Mouse (Mus musculus) erythroblast, embryonic 14.5 days (primary cell): ENCODE measurements around the gene Hand2.

ENCODE experiments used
- GATA1 ChIP-seq: IDR thresholded peaks from 2 replicates; pipeline ENCODE4 v1.6.1; 2012; ENCODE audit warnings: low read length, inconsistent platforms, mixed read lengths
- TAL1 ChIP-seq: IDR thresholded peaks from 3 replicates; pipeline ENCODE4 v1.6.1; 2012; ENCODE audit warnings: low read length, inconsistent platforms, mixed read lengths

DNA sequence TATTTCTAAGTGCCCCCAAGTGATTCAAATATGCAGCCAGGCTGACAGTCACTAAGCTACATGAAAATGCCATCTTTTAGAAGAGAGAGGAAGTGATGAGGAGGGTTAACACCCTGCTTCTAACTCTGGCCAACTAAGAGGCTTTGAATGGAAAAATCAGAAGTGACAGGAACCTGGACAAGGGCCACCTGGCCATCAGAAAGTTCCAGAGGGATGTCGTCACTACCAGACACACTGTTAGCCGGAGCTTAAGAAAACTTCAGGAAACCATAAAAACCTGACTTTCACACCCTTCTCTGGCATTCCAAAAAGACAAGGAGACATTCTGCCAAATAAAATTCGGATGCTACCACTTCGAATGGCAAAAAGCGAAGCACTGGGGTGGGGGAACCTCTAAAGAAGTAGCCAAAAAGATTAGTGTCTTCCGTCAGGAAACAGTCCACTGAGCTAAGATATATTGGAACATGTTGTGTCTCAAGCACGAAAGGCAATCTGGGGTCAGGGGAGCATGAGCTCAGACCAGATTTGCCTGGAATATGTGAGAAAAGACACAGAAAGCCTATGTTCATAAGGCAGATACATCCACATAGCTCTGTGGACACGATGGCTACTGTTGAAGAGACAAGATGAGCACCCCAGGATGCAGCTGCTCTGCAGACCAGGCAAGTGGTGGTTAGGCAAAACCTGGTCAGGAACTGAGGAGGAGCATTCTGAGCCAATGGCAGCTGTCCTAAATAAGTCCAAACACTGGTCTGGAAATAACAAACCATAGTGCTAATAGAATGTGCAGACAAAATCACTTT lies 40.4 kb downstream of the Hand2 start:
- TF ChIP-seq TAL1 (no peak), GATA1 (no peak)
